ENCODE assay signal across 23 mouse cellular contexts in the genomic region with DNA sequence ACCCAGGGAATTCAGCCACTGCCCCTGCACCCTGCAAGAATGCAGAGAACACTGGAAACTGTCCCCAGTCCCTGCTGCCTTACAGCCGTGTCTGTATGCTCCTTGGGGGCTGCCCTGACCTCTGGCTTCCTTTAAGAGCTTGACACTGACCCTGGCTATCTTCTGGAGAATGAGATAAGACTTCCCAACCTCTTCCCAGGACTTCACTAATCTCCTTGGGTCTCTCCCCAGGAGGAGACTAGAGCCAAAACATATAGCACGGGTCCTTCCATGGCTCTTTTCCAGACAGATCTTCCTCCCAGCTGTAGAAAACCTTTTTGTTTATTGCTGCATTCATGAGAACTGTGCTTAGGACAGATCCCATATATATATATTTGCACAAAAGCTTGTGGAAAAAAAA. TPM values are rescaled to one million over a fixed set of nuclear protein-coding genes. Genes with fewer than 3 reads are reported as not detected.
DNase-seq lines count a peak whose midpoint lies in the region; ATAC-seq and TF ChIP-seq lines count a peak whose summit lies in the region.
"Had no signal": no experiment of that assay in that cellular context is flagged by ENCODE, and none has a peak within 500 bp of the region (broad histone marks: within the 10 kb centered on the region; RNA-seq: fewer than 3 reads in every experiment).

No protein-coding gene starts in this region.

- WGBS in heart, embryonic 15.5 days, result 17% methylated on average over 2 of the region's 2 CpGs
- WGBS in kidney, postnatal 0 days, result 50% methylated on average over 2 of the region's 2 CpGs
- 35% methylated on average over 2 of the region's 2 CpGs for WGBS in intestine, embryonic 15.5 days
- WGBS in intestine, embryonic 16.5 days, result 37% methylated on average over 2 of the region's 2 CpGs

- H3K9ac ChIP-seq in heart, embryonic 15.5 days, result no peak overlapping the region
- H3K9ac ChIP-seq in kidney, postnatal 0 days (ENCODE audit: low read depth, low read length), result no peak overlapping the region
- H3K9ac ChIP-seq in intestine, embryonic 15.5 days, result no peak overlapping the region
- no peak overlapping the region for H3K9ac ChIP-seq in intestine, embryonic 16.5 days (ENCODE audit: low read depth, low read length)
- H3K9ac ChIP-seq: hindbrain, embryonic 15.5 days had no signal

- peaks cover 7% of the 10 kb centered on the region for H3K4me1 ChIP-seq in heart, embryonic 15.5 days (replicated peaks)
- H3K4me1 ChIP-seq in kidney, postnatal 0 days (replicated peaks; ENCODE audit: insufficient read depth, low read length), result no peaks in the 10 kb centered on the region; the same call in 1 of the 2 replicates
- H3K4me1 ChIP-seq in intestine, embryonic 15.5 days (replicated peaks), result peaks cover 13% of the 10 kb centered on the region
- peaks cover 4% of the 10 kb centered on the region; the same call in 1 of the 2 replicates for H3K4me1 ChIP-seq in intestine, embryonic 16.5 days (ENCODE audit: control insufficient read depth, insufficient read depth, low read length)

- ATAC-seq in heart, embryonic 15.5 days (replicated peaks; ENCODE audit: insufficient number of reproducible peaks, insufficient read depth, low FRiP score, low read depth), result peak; percentile 66
- no peak for ATAC-seq in kidney, postnatal 0 days (replicated peaks; ENCODE audit: low FRiP score, low read depth)
- peak; percentile 20; the same call in 1 of the 2 replicates for ATAC-seq in intestine, embryonic 15.5 days
- 0 out of 2 replicates have a peak, but pooled peaks have one; percentile 19 for ATAC-seq in intestine, embryonic 16.5 days

- no peak for DNase-seq in heart, postnatal 25 days (ENCODE audit: low spot score)
- peak; percentile 36 for DNase-seq in kidney, postnatal 0 days (ENCODE audit: low spot score)
- DNase-seq in kidney, postnatal 36 days, result no peak
- no peak for DNase-seq in gastrocnemius, postnatal 10 days
- DNase-seq: cerebellum, adult 2 months; cerebellum, postnatal 36 days; gastrocnemius, adult 2 months; kidney, adult 8-10 months; lung, adult 18-20 months; right cerebral cortex, postnatal 14 days had no signal

- TF ChIP-seq CTCF in kidney, postnatal 0 days (IDR thresholded peaks at IDR 0.05; ENCODE audit: low read depth), result no peak

- H3K27me3 ChIP-seq in heart, embryonic 15.5 days, result no peaks in the 10 kb centered on the region
- no peaks in the 10 kb centered on the region for H3K27me3 ChIP-seq in kidney, postnatal 0 days (ENCODE audit: insufficient read depth, low read length)
- no peaks in the 10 kb centered on the region for H3K27me3 ChIP-seq in intestine, embryonic 15.5 days (replicated peaks)
- H3K27me3 ChIP-seq in intestine, embryonic 16.5 days (replicated peaks; ENCODE audit: control insufficient read depth, insufficient read depth, low read length), result no peaks in the 10 kb centered on the region
- H3K27me3 ChIP-seq: hindbrain, embryonic 15.5 days had no signal

- no peak overlapping the region for H3K4me3 ChIP-seq in heart, embryonic 15.5 days
- H3K4me3 ChIP-seq in kidney, postnatal 0 days (replicated peaks; ENCODE audit: low read depth, low read length), result no peak overlapping the region
- H3K4me3 ChIP-seq in intestine, embryonic 15.5 days (replicated peaks), result no peak overlapping the region
- no peak overlapping the region for H3K4me3 ChIP-seq in intestine, embryonic 16.5 days (ENCODE audit: low read length)
- H3K4me3 ChIP-seq: gastrocnemius, adult 2 months; hindbrain, embryonic 15.5 days had no signal

- no peaks in the 10 kb centered on the region for H3K36me3 ChIP-seq in heart, embryonic 15.5 days
- no peaks in the 10 kb centered on the region for H3K36me3 ChIP-seq in kidney, postnatal 0 days (ENCODE audit: insufficient read depth, low read length)
- no peaks in the 10 kb centered on the region for H3K36me3 ChIP-seq in intestine, embryonic 15.5 days
- H3K36me3 ChIP-seq in intestine, embryonic 16.5 days (ENCODE audit: control insufficient read depth, insufficient read depth, low read length), result no peaks in the 10 kb centered on the region
- H3K36me3 ChIP-seq: hindbrain, embryonic 15.5 days had no signal

- H3K4me2 ChIP-seq in heart, embryonic 15.5 days, result no peak overlapping the region
- H3K4me2 ChIP-seq in kidney, postnatal 0 days (ENCODE audit: low read length), result no peak overlapping the region
- H3K4me2 ChIP-seq in intestine, embryonic 15.5 days (replicated peaks), result no peak overlapping the region
- no peak overlapping the region for H3K4me2 ChIP-seq in intestine, embryonic 16.5 days (ENCODE audit: low read depth, low read length)
- H3K4me2 ChIP-seq: hindbrain, embryonic 15.5 days; liver, embryonic 11.5 days had no signal

- intact Hi-C loops in heart, postnatal 25 days (cut with DNase I), result no loop called here

- no peaks in the 10 kb centered on the region for H3K9me3 ChIP-seq in heart, embryonic 15.5 days (replicated peaks)
- H3K9me3 ChIP-seq in kidney, postnatal 0 days (replicated peaks; ENCODE audit: low read length), result no peaks in the 10 kb centered on the region
- no peaks in the 10 kb centered on the region for H3K9me3 ChIP-seq in intestine, embryonic 15.5 days
- H3K9me3 ChIP-seq in intestine, embryonic 16.5 days (ENCODE audit: control insufficient read depth, low read length), result no peaks in the 10 kb centered on the region
- H3K9me3 ChIP-seq: hindbrain, embryonic 15.5 days had no signal

- peak overlapping the region; percentile 57 for H3K27ac ChIP-seq in heart, embryonic 15.5 days
- no peak overlapping the region for H3K27ac ChIP-seq in kidney, postnatal 0 days
- H3K27ac ChIP-seq in intestine, embryonic 15.5 days, result peak overlapping the region; percentile 66
- H3K27ac ChIP-seq in intestine, embryonic 16.5 days (ENCODE audit: low read length), result peak overlapping the region; percentile 32
- H3K27ac ChIP-seq: gastrocnemius, adult 2 months; hindbrain, embryonic 15.5 days had no signal

RNA-seq across cellular contexts. Expression of a gene that starts 3.8 kb away (rescaled TPM):
- polyA plus RNA-seq in heart, embryonic 15.5 days (2015; fragmentation: Nextera tagmentation; extraction: Ambion mirVana), result not detected in 2 replicates
- not detected for total RNA-seq in heart, postnatal 25 days (2021)
- polyA plus RNA-seq in kidney, postnatal 0 days (2015; fragmentation: Nextera tagmentation; extraction: Ambion mirVana), result 0.31 and 0.49 TPM in 2 replicates
- polyA plus RNA-seq in intestine, embryonic 15.5 days (2015; fragmentation: Nextera tagmentation; extraction: Ambion mirVana), result 14.3 and 18.3 TPM in 2 replicates
- polyA plus RNA-seq in intestine, embryonic 16.5 days (2015; fragmentation: Nextera tagmentation; extraction: Ambion mirVana), result 28.4 and 37.9 TPM in 2 replicates
- total RNA-seq in gastrocnemius, postnatal 10 days (2021), result not detected
- total RNA-seq: adrenal gland, adult 18-20 months; gastrocnemius, adult 2 months; granulocyte monocyte progenitor cell, adult 5-6 weeks; left cerebral cortex, adult 18-20 months; left cerebral cortex, postnatal 36 days; midbrain, postnatal 0 days; neutrophil, adult 5-6 weeks had no signal
- polyA plus RNA-seq: cerebellum, adult 2 months; forebrain, embryonic 11.5 days; hindbrain, embryonic 15.5 days; midbrain, postnatal 0 days; spleen, adult 2 months had no signal

RNA-seq across cellular contexts. Expression of a gene that starts 54.5 kb away (rescaled TPM):
- polyA plus RNA-seq in heart, embryonic 15.5 days (2015; fragmentation: Nextera tagmentation; extraction: Ambion mirVana), result 8.7 and 12.6 TPM in 2 replicates
- total RNA-seq in heart, postnatal 25 days (2021), result 10 to 100 TPM; 12.7 to 14.3 TPM
- 39.9 and 43.2 TPM in 2 replicates for polyA plus RNA-seq in kidney, postnatal 0 days (2015; fragmentation: Nextera tagmentation; extraction: Ambion mirVana)
- polyA plus RNA-seq in intestine, embryonic 15.5 days (2015; fragmentation: Nextera tagmentation; extraction: Ambion mirVana), result 149 and 177 TPM in 2 replicates
- 352 and 475 TPM in 2 replicates for polyA plus RNA-seq in intestine, embryonic 16.5 days (2015; fragmentation: Nextera tagmentation; extraction: Ambion mirVana)
- total RNA-seq in gastrocnemius, postnatal 10 days (2021), result 1 to 10 TPM; 2.1 to 2.6 TPM
- total RNA-seq: granulocyte monocyte progenitor cell, adult 5-6 weeks; neutrophil, adult 5-6 weeks had no signal

Comparison
In these comparisons a context has a peak if more than half of its experiments do, and no peak if none do; other contexts are left out.
1. RNA of a gene that starts 3.8 kb away (polyA plus RNA-seq): 28.4 to 37.9 TPM in intestine, embryonic 16.5 days and 14.3 to 18.3 TPM in intestine, embryonic 15.5 days; 0.31 to 0.49 TPM in kidney, postnatal 0 days and not detected in heart, embryonic 15.5 days; every median in the first group is over 10 times any median in the second.